Mouse (Mus musculus): ENCODE data around the gene 9530053A07Rik.
"Not testable (repeated sequence)": the region's sequence is repeated elsewhere in the genome, so short reads cannot be mapped to it uniquely, and the experiment has no call there.

Gene 9530053A07Rik

GRCm38 (mm10) chr7:28129166-28129565, at the start of gene 9530053A07Rik:
Gene 9530053A07Rik, plus strand, starts transcription at chr7:28129466.
- in situ Hi-C loops (cut with MboI, MseI): no loop called here

GRCm38 (mm10) chr7:28084215-28084614, 45.1 kb upstream of the 9530053A07Rik start:
- in situ Hi-C loops (cut with MboI, MseI): no loop called here

- in situ Hi-C loops (cut with MboI, MseI): no loop called here
Measured at GRCm38 (mm10) chr7:28086236-28086635, 43.0 kb upstream of the 9530053A07Rik start.

- in situ Hi-C loops (cut with MboI, MseI): no loop called here
Measured at GRCm38 (mm10) chr7:28093541-28093940, 35.7 kb upstream of the 9530053A07Rik start.

- in situ Hi-C loops (cut with MboI, MseI): no loop called here
Measured at GRCm38 (mm10) chr7:28099101-28099500, 30.2 kb upstream of the 9530053A07Rik start.

- in situ Hi-C loops (cut with MboI, MseI): no loop called here
Measured at GRCm38 (mm10) chr7:28100596-28101590, 28.4 kb upstream of the 9530053A07Rik start.

- in situ Hi-C loops (cut with MboI, MseI): not testable (repeated sequence)
Measured at GRCm38 (mm10) chr7:28102936-28103335, 26.3 kb upstream of the 9530053A07Rik start.

- in situ Hi-C loops (cut with MboI, MseI): loop anchor here (5.0 kb wide), 2 partner anchors 53 to 753 kb away; no protein-coding TSS in a partner anchor
Measured at GRCm38 (mm10) chr7:28104670-28105069, 24.6 kb upstream of the 9530053A07Rik start.

- in situ Hi-C loops (cut with MboI, MseI): loop anchor here (5.0 kb wide), 2 partner anchors 51 to 751 kb away; no protein-coding TSS in a partner anchor
Measured at GRCm38 (mm10) chr7:28106241-28106640, 23.0 kb upstream of the 9530053A07Rik start.

GRCm38 (mm10) chr7:28114648-28115047, 14.6 kb upstream of the 9530053A07Rik start:
- in situ Hi-C loops (cut with MboI, MseI): loop anchor here (10.0 kb wide), 1 partner anchor 960 kb away; no protein-coding TSS in a partner anchor

GRCm38 (mm10) chr7:28137613-28138012, 8.3 kb downstream of the 9530053A07Rik start:
- in situ Hi-C loops (cut with MboI, MseI): loop anchor here (10.0 kb wide), 1 partner anchor 1187 kb away; no protein-coding TSS in a partner anchor

GRCm38 (mm10) chr7:28148263-28148662, 19.0 kb downstream of the 9530053A07Rik start:
- in situ Hi-C loops (cut with MboI, MseI): loop anchor here (5.0 kb wide), 1 partner anchor 96 kb away; the partner anchor contains the start of gene Psmc4

GRCm38 (mm10) chr7:28149841-28150240, 20.6 kb downstream of the 9530053A07Rik start:
- in situ Hi-C loops (cut with MboI, MseI): loop anchor here (5.0 kb wide), 1 partner anchor 98 kb away; the partner anchor contains the start of gene Psmc4

GRCm38 (mm10) chr7:28151584-28152221, 22.4 kb downstream of the 9530053A07Rik start:
- in situ Hi-C loops (cut with MboI, MseI): no loop called here

- in situ Hi-C loops (cut with MboI, MseI): not testable (repeated sequence)
Measured at GRCm38 (mm10) chr7:28153595-28153994, 24.3 kb downstream of the 9530053A07Rik start.

- in situ Hi-C loops (cut with MboI, MseI): loop anchor here (5.0 kb wide), 1 partner anchor 52 kb away; no protein-coding TSS in a partner anchor
Measured at GRCm38 (mm10) chr7:28159292-28159691, 30.0 kb downstream of the 9530053A07Rik start.

GRCm38 (mm10) chr7:28159893-28160292, 30.6 kb downstream of the 9530053A07Rik start:
- in situ Hi-C loops (cut with MboI, MseI): loop anchor here (5.0 kb wide), 1 partner anchor 53 kb away; no protein-coding TSS in a partner anchor

GRCm38 (mm10) chr7:28161163-28161749, 32.0 kb downstream of the 9530053A07Rik start:
- in situ Hi-C loops (cut with MboI, MseI): no loop called here

- in situ Hi-C loops (cut with MboI, MseI): no loop called here
Measured at GRCm38 (mm10) chr7:28165406-28165805, 36.1 kb downstream of the 9530053A07Rik start.

- in situ Hi-C loops (cut with MboI, MseI): no loop called here
Measured at GRCm38 (mm10) chr7:28168320-28169115, 39.3 kb downstream of the 9530053A07Rik start.

All from regulatory T cell (primary cell).